Mouse (Mus musculus) lung, postnatal 25 days (tissue): Measurements from ENCODE around the gene Hipk1.
"Not testable (repeated sequence)": the region's sequence is repeated elsewhere in the genome, so short reads cannot be mapped to it uniquely, and the experiment has no call there.

Source experiments
- DNase-seq: peaks from one replicate; pipeline ENCODE4 v3.0.0; 2022; ENCODE audit warnings: low spot score

The Hipk1 gene

DNA sequence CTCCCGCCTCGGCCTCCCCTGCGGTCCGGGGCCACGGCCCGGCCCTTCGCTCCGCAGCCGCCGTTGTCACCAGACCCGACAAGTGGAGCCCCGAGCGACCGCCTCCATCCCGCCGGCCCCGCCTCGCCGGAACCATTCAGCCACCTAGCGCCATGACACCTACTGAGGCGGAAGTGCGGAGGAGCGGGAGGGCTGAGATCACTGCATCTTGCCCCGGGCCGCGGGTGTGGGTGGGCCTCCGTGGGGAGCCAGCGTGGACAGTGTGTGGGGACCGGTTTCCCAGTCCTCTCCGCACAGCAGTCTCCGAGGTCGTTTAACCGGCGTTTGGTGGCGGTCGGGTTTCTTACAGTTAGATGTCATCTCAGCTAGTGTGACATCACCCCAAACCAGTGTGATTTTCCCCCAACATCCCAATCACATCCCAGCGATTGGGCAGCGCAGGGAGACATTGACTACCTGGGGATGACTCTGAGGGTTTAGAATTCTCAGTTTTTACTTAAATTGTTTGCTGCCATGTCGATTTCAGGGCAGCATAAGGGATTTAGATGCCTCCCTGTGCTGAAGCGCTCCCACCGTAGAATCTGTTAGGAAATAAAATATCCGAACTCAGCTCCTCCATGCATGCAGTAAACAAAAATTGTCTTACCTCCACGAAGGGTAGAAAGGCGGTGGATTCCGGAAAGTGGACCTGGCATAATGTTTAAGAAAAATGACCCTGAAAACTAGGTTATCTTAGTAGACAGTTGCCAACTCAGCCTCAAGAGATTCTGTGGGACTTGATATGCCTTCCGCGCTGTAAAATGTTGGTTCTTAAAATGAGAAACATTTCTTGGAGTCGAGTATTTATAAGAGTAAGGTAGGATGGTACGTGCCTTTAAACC, at the start of gene Hipk1:
Gene Hipk1 (minus strand): TSS at position 334 of the 881 bp plus-strand sequence.
- peak; percentile 96 for DNase-seq

DNA sequence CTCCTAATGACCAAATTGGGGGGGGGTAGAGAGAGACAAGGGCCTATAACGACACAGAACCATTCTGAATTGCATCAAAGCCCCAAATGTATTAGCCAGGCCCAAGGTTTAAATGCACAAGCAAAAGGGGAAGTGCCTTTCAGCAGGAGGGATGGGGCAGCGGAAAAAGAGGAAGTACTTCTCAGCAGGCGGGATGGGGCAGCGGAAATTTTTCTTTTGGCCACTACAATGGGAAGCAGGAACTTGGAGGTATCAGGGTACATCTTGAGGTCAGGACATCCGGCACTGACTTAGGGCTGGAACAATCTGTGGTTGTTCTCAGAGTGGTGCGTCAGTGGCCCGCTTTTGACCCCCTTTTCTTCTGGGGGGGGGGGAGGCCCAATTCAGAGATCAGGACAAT, 49.6 kb upstream of the Hipk1 start:
- not testable (repeated sequence) for DNase-seq

DNA sequence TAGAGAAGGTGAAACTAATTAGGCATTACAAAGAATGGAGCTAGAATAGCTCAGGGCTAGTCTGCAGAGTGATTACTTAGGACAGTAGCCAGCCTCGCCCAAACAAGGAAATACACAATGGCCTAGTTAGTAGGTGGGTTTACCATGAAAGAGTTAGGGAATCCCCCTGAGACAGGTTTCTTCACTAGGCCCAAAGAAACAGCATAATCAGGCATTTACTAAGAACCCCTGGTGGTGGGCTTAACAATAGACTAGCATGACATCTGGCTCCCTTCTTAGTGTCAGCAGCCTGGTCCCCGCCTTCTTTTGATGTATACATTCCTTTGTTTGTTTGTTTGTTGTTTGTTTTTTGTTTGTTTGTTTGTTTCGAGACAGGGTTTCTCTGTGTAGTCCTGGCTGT, 48.8 kb upstream of the Hipk1 start:
- DNase-seq, result not testable (repeated sequence)

DNA sequence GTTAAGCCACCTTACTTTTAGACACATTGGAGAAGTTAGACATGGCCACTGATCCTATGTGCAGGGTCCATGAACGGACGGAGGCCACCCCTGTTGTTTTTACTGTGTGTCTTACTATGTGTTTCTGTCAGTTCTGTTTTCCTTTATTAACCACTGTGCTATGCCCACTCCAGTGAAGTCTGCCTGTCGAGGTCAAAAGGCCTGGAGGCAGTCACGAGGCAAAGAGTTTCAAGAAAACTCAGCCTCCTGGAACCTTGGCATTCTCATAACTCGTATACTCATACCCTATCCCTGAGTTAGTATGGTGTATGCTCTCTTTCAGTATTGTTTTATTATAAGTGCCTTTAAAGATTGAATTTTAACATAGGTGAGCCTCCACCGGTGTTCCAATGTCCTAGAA, 48.3 kb upstream of the Hipk1 start:
- no peak for DNase-seq

DNA sequence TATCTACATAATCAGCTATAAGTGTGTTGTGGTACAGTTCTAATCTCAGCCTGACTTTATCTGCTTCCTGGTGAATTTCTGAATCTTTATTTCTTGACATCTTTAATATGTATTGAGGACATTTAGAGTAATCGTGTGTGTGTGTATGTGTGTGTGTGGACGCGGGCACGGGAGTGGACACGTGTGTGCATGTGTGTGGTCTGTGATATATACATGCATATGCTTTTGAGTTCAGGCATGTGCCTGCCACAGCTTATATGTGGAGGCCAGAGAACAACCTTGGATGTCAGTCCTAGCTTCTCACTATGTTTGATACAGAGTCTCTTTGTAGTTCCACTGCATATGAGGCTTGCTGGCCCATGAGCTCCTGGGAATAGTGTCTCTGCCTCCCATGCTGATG, 45.1 kb upstream of the Hipk1 start:
- no peak for DNase-seq

DNA sequence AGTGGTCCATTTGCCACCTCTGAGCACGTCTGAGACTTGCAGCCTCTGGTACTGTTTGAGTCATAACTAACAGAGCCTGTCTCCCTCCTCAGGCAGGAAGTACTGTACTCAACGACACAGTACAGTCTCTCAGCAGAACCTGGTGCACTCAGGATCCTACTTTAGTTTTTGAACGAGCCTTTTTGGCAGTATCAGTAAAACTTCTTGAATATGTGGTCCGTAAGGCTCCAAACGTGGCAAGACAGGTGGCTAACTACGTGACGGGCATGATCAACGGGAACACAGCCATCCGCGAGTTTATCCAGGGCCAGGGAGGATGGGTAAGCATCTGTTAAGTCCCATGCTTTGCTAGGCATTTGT, 44.6 kb upstream of the Hipk1 start:
- DNase-seq, result no peak

DNA sequence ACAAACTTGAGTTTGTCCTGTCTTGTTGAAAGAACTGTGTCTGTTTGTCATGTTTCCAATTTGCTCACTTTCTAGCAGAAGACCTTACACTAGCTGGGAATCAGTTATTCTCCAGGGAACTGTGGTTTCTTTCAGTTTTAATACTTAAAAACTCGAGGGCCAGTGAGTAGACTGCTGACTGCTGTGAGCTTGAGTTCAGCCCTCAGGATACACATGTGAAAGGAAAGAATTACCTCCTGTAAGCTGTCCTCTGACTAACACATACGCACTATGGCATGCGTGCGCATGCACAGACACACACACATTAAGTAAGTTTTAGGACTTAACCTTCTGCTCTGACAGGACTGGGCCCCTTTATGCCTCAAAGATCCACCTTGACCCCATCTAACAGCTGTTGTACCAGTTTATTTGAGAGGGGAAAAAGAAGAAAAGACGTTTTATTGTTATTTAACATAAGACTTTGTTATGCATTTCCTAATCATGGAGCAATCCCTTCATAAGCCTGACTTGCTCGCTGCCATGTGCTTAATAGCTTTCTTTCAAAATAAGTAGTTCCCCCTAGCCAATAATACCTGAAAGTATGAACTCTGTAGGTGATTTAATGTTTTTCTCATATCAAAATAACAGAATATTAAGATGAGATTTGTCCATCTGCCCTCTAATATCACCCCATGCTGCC, 44.0 kb upstream of the Hipk1 start:
- no peak for DNase-seq

DNA sequence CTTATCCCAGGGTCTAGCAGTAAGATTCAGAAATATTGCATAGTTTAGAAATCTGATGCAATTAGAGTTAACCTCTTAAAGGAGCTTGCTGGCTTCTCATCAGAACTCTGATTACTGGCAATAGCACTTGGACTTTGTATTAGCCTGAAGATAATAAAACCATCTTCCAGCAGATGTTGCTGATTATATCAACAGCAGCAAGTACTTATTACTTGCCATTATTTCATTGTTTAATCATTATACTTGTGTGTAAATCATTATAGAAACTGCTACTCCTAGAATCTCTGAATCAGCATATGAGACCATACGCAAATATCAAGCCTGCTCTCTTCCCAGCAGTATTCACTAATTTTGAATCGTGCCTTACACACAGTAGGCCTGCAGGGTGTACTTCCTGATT, 42.6 kb upstream of the Hipk1 start:
- no peak for DNase-seq

DNA sequence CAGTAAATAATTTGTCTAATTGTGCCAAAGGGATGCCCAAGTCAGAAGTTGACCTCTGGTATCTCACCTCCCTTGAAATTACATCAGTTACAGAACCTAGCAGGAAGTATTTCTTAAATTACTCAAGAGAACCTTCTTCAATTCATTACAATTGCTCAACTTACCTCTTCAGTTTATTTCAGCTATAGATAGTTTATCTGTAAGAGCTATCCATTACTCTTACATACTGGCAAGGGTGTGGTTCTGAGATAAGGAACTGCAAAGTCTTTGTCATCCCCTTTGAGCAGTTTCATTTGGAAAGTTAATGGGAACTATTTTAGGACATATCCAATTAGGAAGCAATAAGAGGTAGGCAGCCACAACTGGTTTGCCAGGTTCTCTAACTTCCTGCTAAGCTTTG, 41.1 kb upstream of the Hipk1 start, which contains the start of gene Bcl2l15:
Gene Bcl2l15 (plus strand): TSS at position 176 of the 400 bp plus-strand sequence.
- DNase-seq, result no peak

DNA sequence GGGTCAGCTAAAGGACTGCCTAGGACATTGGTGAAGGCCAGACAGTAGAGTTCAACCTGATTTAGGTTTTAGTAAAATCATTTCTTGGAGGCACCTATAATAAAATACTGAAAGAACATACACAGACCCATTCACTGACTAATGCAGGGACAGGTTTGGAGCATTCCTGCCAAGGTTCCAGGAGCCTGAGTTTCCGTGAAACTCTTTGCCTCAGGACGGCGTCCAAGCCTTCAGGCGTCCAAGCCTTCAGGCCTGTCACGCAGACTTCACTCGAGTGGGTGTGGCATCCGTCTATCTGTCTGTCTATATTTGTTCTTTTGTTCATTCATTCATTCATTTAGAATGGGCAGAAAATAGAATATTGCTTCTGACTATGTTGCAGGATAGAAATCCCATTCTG, 39.8 kb upstream of the Hipk1 start:
- DNase-seq, result no peak

DNA sequence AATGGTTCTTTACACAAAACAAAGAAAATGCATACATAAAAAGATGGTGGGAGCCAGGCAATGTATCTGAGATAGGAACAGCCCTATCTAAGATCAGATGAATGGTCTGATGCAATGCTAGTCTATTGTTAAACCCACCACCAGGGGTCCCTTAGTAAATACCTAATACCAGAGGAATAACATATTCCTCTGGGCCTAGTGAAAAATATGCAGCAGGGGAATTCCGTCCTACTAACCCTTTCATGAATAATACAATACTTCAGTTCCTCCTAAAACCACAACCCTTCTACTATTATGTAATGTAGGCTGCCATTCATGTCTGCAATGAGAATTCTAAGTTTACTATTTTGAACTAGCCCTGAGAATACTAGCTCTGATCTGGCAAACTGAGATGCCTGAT, 39.3 kb upstream of the Hipk1 start:
- DNase-seq, result not testable (repeated sequence)

DNA sequence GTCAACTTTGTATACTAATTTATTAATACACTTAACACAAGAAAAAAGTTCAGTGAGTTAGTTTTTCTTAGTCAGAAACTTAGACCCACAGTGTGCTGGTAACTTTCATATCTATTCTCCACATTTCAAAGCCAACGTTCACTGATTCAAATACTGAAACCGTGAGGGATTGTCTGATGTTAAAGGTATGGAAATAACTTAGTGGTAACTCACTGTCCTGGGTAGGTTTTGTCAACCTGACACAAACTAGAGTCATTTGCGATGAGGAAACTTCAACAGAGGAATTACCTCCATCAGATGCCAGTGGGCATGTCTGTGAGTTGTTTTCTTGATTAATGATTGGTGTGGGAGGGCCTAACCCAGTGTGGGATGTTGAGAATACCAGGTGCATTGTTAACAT, 37.7 kb upstream of the Hipk1 start:
- no peak for DNase-seq

DNA sequence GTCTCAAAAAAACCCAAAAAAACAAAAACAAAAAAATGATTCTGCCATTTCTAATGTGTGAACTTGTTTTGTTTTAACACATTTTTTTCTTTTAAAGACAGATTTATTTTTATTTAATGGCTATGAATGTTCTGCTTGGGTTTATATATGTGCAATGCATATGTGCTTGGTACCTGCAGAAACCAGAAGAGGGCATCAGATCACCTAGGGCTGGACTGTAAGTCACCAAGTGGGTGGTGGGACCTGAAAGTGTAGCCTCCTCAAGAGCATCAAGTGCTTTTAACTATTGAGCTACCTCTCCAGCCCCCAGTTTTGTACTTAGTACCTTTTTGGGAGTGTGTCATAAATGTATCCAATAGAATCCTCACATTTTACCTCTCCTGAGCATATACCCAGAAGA, 36.2 kb upstream of the Hipk1 start:
- DNase-seq, result no peak

DNA sequence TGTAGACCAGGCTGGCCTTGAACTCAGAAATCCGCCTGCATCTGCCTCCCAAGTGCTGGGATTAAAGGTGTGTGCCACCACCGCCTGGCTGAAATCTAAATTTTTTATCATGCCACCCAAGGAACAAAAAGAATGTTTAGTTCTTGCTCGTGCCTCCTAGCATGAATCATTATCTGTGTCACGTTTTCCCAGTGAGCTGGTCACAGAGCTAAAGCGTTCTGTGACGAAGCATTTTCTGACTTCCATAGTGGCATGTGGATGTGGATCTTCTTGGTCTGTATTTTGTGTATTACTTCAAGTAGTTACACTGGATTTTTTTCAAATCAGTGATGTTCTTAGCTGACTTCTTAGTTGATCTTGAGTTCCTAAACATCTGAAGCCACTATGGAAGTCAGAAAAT, 19.6 kb upstream of the Hipk1 start:
- DNase-seq, result no peak

DNA sequence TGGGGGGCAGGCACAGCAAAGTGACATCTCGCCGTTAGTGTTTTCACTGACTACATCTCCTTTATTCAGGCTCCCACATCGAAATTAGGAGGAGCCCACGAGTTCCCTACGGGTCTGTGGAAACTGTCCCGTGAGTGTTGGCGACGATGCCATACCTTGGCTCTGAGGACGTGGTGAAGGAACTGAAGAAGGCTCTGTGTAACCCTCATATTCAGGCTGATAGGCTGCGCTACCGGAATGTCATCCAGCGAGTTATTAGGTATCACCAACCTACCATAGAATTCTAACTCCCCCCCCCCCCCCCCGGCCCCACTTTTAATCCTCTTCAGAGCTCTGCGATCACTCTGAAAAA, 18.4 kb upstream of the Hipk1 start:
- DNase-seq, result no peak

DNA sequence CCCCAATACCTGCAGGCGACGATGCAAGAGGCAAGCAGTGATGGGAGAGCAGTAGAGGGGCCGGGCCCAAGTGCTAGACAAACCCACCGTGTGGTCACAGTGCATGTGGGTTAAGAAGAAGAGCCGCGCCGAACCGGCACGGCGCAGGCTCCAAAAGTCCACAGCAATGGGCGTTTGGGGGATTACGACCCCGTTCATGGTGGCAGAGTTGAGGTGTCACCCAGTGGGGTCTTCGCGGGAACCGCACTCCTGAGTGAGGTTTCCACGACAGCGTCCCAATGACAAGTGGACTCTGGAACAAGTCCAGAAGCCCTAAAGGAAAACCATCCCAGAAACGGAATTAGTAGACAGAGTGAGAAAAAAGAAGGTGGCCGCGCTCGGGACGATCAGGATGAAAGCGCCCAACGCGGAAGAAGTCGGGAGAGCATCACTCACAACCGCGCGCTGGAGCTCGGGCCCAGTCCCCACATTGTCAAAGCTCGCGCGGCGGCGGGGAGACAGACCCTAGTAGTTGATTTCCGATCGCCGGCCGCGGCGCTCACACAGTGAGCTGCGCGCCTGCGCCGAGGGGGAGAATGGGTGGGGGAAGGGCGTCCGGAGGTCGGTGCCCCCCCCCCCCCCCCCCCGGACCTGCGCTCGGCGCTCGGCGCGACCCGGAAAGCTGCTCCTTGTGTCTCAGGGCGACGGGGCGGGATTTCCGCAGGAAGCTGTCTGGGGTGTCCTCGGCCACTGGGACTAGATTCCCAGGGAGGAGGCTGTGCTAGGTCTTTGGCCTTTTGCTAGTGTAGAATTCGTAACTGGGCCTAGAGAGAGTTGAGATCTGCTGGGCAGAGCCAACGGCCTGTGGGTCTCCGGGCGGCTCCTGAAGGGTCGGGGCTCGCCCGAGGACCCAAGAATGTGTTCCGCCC, 17.8 kb upstream of the Hipk1 start, which contains the start of the genes Dclre1b, Ap4b1 and Gm43064:
Gene Dclre1b (minus strand): TSS at position 554 of the 908 bp plus-strand sequence.
Gene Ap4b1 (plus strand): TSS at position 630 of the 908 bp plus-strand sequence.
Gene Gm43064 (plus strand): TSS at position 683 of the 908 bp plus-strand sequence.
- DNase-seq, result peak; percentile 91

DNA sequence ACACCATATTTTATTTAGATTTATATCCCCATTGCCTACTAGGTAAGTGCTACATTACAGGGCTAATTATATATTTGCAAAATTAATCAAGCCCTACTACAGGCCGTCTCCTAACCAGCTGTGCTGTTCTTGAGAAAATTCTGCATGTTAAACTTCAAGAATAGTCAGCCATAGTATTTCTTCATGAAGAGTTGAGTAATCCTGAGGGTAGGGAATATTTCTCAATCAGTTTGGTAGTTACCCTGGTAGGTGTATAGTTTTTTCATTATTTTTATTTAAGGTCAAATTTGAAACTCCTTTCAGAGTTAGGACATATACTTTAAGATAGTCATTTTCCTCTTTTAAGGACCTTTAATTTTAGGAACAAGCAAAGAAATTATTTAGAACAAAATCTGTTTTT, 14.3 kb upstream of the Hipk1 start:
- no peak for DNase-seq

DNA sequence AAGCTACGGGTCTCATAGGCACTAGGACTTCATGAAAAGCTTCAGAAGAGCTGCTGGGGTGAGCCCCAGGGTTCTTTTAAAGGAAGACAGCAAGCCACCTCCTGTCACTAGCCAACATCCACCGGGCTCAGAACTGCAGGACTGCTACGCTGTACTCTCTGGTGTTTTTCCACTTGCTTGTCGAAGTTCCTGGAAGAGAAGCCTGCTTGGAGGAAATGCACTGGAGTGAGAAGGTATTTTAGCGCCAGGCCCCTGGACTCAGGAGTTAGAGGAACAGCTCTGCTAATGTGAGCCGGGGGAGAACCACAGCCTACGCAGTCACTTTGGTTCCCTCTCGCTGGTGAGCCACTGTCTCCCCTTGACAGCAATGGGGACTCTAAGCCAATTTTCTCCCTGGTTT, 11.5 kb upstream of the Hipk1 start:
- no peak for DNase-seq

DNA sequence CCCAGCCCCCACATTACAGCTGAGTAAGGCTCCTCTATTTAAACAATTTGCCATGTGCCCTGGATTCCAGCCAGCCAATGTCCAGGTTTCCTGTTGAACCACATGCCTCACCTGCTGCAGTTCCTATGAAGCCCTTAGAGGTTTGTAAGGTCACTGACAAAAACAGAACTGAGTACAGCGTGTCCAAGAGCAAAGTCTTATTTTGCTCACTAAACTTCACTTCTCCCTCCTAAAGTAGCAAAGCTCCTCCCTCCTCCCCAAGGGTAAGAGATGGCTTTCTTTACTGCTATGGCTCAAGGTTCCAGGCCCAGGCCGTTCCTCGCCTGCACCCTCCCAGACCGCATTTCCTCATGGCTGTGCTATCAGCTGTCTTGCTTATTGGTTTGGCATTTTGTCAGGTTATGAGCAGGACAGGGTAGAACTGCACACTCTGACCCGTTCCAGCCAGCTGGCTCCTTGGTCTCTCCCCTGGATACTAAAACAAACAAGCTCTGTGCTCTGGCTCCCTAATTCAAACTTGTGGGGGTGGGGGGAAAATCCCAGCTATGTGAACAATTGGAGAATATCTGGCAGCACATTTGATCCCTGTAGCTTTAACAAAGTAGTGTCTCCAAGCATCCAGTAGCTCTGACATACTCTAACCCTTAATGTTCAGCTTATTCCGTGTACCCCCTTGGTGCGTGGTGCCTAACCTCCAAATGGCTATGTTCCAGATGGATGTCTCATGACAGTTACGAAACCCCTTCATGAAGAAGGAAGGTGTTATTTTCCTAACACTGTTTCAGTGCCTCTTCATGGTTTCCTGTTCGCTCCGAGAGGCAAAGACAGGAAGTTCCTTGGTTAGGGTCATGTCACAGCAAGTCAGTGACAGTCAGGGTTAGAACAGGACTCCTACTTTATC, 10.5 kb upstream of the Hipk1 start:
- peak; percentile 94 for DNase-seq

DNA sequence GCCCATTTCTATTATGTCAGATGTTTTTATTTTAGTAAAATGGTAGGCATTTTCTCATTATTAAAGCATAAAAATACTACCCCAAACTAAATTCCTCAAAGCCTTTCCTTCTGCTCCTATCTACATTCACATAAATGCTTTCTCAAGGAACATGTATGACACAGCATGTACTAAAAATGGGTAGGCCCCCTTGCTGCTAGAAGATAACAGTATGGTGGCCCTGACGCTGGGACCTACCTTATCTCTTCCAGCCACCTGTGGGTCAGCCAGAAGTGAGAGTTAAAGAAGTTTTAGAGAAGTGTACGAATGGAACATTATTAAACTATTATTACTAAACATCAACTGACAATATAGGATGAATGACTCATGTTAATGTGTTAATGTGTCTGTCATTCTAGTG, 8.1 kb upstream of the Hipk1 start:
- DNase-seq, result no peak

DNA sequence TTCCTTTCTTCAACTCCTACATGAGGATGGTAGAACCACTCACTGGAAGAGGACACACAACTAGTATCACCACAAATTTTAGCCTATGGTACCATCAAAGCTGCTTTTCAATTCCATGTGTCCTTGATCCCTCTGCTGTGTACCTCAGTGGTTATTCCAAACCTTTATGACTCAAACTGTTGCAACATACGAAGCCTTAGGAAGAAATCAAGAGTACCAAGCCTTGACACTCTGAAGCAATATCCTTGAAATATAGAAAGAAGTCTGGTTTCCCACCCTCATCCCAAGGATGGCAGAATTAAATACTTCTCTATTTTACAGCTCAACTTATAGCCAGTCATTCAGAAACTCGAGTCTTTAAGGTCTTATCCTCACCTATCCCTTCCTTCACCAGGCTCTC, 5.0 kb upstream of the Hipk1 start:
- no peak for DNase-seq
